Mouse (Mus musculus): ENCODE measurements around the gene Snx32.

- no peak for TF ChIP-seq CTCF (IDR thresholded peaks at IDR 0.05; ENCODE audit: borderline replicate concordance, insufficient read depth, low read depth, low read length)
- no peak for TF ChIP-seq POLR2A (IDR thresholded peaks at IDR 0.05; ENCODE audit: borderline replicate concordance, insufficient read depth, low read length)
Observed at GRCm38 (mm10) chr19:5558169-5558568, 47.8 kb upstream of the Snx32 start.

Data from cerebellum, adult 2 months (tissue).